Mouse (Mus musculus): ENCODE data around the gene Kansl1l. TPM values are rescaled to one million over a fixed set of nuclear protein-coding genes. Genes with fewer than 3 reads are reported as not detected.

The Kansl1l gene
- polyA plus RNA-seq (2015; fragmentation: Nextera tagmentation; extraction: Ambion mirVana): 15.3 and 17.9 TPM in 2 replicates

GRCm38 (mm10) chr1:66817453-66817839 lies at the start of gene Kansl1l:
Gene Kansl1l, minus strand, starts transcription at chr1:66817562.
- H3K4me2 ChIP-seq (replicated peaks): peak within 1 kb of the TSS; percentile 72
- no peaks in the 10 kb centered on the region for H3K36me3 ChIP-seq
- H3K4me1 ChIP-seq: peaks cover 21% of the 10 kb centered on the region
- H3K9me3 ChIP-seq: no peaks in the 10 kb centered on the region
- peak within 1 kb of the TSS; percentile 98 for H3K27ac ChIP-seq (replicated peaks)
- H3K27me3 ChIP-seq: no peaks in the 10 kb centered on the region
- 1% methylated on average over 52 of the region's 56 CpGs for WGBS
- H3K9ac ChIP-seq (replicated peaks): peak within 1 kb of the TSS; percentile 91
- H3K4me3 ChIP-seq: peak within 1 kb of the TSS; percentile 82
- ATAC-seq (replicated peaks): peak; percentile 92

DNA sequence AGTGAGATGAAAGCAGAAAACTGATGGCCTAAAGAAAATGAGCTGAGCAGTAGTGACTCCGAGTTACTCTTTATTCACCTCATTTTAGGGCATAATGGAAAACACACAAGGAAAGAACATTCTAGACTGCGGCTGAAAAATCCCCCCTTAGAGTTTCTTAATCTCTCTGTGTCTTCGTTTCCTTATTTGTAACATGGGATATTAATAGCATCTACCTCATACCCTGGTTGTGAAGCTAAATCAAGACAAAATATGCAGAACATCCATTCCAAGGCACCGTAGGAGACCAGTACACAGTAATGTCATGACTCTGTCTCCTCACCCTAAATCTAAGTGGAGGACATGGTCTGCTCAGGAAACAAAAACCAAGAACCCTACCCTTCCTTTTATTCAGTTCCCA lies 48.3 kb upstream of the Kansl1l start:
- WGBS: 91% methylated on average over 4 of the region's 4 CpGs
- Histone ChIP-seq H3K27me3 (no peaks in the 10 kb centered on the region), H3K9ac (replicated peaks) (no peak overlapping the region), H3K4me2 (replicated peaks) (no peak overlapping the region), H3K4me1 (peaks cover 13% of the 10 kb centered on the region), H3K36me3 (no peaks in the 10 kb centered on the region), H3K27ac (replicated peaks) (no peak overlapping the region), H3K4me3 (no peak overlapping the region), H3K9me3 (no peaks in the 10 kb centered on the region)
- no peak for ATAC-seq (replicated peaks)

DNA sequence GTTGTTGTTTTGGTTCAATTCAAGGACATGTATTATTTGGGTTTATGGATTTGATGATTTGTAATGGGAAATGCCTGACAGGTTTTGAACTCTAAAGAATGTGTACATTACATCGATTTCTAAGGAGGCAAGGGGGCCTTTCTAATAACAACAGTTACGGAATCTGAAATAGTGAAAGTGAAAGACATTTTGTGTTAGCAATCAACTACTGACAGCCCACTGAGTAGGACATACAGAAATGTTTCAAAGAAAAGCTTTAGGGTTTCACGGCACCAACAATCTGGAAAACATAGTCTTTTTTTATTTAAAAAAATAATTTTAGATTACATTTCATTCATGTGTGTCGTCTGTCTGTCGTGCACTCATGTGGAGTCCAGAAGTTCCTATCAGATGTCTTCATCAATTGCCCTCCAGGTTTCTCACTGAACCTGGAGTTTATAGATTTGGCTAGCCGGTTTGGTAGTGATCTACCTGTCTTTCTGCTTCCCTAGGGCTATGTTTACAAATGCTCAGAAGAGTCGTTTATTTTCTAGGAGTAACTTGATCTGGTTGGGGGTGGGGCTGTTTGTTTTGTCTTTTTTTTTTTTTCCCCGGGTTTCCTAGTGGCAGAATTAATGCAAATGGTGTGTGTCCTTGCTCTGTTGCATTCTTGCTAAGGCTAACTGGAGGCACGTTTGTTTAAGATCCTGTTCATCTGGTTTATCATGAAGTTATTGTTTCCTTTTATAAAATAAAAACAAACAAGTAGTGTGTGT lies 46.6 kb upstream of the Kansl1l start:
- peak overlapping the region; percentile 94 for H3K4me2 ChIP-seq (replicated peaks)
- 0 out of 2 replicates have a peak overlapping the region, but pooled peaks have one; percentile 72 for H3K4me3 ChIP-seq
- no peak for ATAC-seq (replicated peaks)
- no peak overlapping the region for H3K9ac ChIP-seq (replicated peaks)
- H3K9me3 ChIP-seq: peaks cover 4% of the 10 kb centered on the region; the same call in 1 of the 2 replicates
- H3K27ac ChIP-seq (replicated peaks): no peak overlapping the region
- WGBS: 18% methylated on average over 9 of the region's 9 CpGs
- H3K27me3 ChIP-seq: no peaks in the 10 kb centered on the region
- no peaks in the 10 kb centered on the region for H3K36me3 ChIP-seq
- H3K4me1 ChIP-seq: peaks cover 13% of the 10 kb centered on the region

- ATAC-seq (replicated peaks): peak; percentile 92
- Histone ChIP-seq H3K9me3 (peaks cover 4% of the 10 kb centered on the region; the same call in 1 of the 2 replicates), H3K4me3 (peak within 1 kb of the TSS; percentile 72), H3K9ac (replicated peaks) (peak within 1 kb of the TSS; percentile 63), H3K27ac (replicated peaks) (peak within 1 kb of the TSS; percentile 55; the same call in 1 of the 2 replicates), H3K36me3 (no peaks in the 10 kb centered on the region), H3K27me3 (no peaks in the 10 kb centered on the region), H3K4me1 (peaks cover 13% of the 10 kb centered on the region), H3K4me2 (replicated peaks) (peak within 1 kb of the TSS; percentile 94)
- whole genome bisulfite sequencing: under 1% methylated on average over 72 of the region's 85 CpGs
Observed at GRCm38 (mm10) chr1:66862712-66863511, 45.5 kb upstream of the Kansl1l start, which contains the start of gene Acadl. Gene Acadl, minus strand, starts transcription at chr1:66863277.

DNA sequence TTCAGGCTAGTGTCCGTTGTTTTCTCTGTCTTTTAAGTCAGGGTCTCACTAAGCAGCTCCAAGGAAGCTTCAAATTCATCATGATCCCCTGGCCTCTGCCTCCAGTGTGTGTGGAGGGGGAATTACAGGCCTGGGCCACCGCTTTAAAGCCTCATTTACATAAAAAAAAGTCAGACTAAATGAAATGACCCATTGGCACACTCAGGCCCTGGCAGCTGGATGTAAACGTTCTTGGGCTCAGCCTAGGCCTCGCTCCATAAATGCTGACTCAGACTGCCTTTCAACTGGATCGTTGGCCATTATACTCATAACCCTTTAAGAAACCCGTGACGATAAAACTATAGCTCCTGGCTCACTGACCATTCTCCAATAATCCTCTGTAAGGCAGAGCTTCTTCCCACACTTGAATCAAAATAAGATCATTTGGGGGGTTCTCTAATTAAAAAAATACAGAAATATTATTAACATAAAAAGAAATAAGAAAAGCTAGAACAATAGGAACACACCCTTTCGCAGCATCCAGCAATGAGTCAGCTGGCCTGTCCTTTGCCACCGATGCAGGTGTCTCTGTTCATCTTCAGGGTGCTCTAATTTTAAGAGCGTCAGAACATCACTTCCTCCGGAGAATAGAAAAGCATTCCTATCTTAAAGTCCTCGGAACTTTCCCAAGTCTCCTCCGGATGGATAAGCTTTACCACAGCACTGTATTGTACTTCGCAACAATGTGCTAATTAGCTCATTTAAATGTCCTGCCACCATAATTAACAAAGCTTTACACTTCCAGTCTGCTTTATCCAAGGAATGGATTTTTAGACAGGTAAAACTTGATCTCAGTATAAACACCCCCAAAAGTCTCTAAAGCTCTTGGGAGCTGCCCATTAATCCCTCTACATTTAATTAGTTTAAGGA lies 44.7 kb upstream of the Kansl1l start:
- peak overlapping the region; percentile 72 for H3K4me3 ChIP-seq
- peak overlapping the region; percentile 94 for H3K4me2 ChIP-seq (replicated peaks)
- peaks cover 13% of the 10 kb centered on the region for H3K4me1 ChIP-seq
- H3K36me3 ChIP-seq: no peaks in the 10 kb centered on the region
- no peak overlapping the region for H3K9ac ChIP-seq (replicated peaks)
- peaks cover 4% of the 10 kb centered on the region; the same call in 1 of the 2 replicates for H3K9me3 ChIP-seq
- WGBS: 8% methylated on average over 14 of the region's 14 CpGs
- ATAC-seq (replicated peaks): peak; percentile 6; the same call in 1 of the 2 replicates
- no peak overlapping the region for H3K27ac ChIP-seq (replicated peaks)
- H3K27me3 ChIP-seq: no peaks in the 10 kb centered on the region

- 95% methylated on average over 4 of the region's 4 CpGs for WGBS
- peaks cover 11% of the 10 kb centered on the region for H3K36me3 ChIP-seq
- no peak for ATAC-seq (replicated peaks)
Observed at GRCm38 (mm10) chr1:66847506-66847905, 30.1 kb upstream of the Kansl1l start.

DNA sequence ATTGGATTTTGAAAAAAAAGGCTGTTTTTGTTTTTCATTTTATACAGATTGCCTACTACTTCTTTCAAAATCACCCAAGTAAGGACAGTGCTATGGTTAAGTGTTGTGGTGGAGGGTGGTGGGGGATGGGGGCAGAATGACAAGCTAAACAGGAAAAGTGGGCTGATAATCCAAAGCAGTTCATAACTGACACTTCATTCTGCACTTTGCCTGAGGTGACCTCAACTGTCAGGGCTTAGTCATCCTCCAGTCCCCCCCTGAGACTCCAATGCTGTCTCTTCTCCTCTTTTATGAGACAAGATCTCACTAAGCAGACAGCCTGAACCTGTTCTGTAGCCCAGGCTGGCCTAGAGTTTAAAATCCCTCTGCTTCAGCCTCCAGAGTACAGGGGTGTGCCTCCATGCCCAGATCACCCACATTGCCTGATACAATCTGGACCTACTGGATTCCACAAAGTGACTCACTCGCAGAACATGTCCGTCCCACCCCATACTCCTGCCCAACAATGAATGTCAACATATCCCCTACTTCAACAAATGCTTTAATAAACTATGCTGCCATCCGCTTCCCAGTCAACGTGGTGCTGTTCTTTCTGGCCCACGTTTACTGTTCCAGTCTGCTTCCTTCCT lies 28.4 kb upstream of the Kansl1l start:
- Histone ChIP-seq H3K36me3 (peaks cover 11% of the 10 kb centered on the region), H3K4me3 (no peak overlapping the region), H3K27me3 (no peaks in the 10 kb centered on the region), H3K9ac (replicated peaks) (no peak overlapping the region), H3K27ac (replicated peaks) (no peak overlapping the region), H3K4me2 (replicated peaks) (no peak overlapping the region), H3K9me3 (no peaks in the 10 kb centered on the region; the same call in 1 of the 2 replicates), H3K4me1 (no peaks in the 10 kb centered on the region)
- 93% methylated on average over 5 of the region's 5 CpGs for WGBS
- no peak for ATAC-seq (replicated peaks)

More at GRCm38 (mm10) chr1:66847506-66847905, 30.1 kb upstream of the Kansl1l start:
- no peaks in the 10 kb centered on the region for H3K4me1 ChIP-seq
- no peaks in the 10 kb centered on the region for H3K27me3 ChIP-seq
- H3K4me3 ChIP-seq: no peak overlapping the region
- H3K4me2 ChIP-seq (replicated peaks): no peak overlapping the region
- H3K9ac ChIP-seq (replicated peaks): no peak overlapping the region
- H3K9me3 ChIP-seq: no peaks in the 10 kb centered on the region; the same call in 1 of the 2 replicates
- no peak overlapping the region for H3K27ac ChIP-seq (replicated peaks)

DNA sequence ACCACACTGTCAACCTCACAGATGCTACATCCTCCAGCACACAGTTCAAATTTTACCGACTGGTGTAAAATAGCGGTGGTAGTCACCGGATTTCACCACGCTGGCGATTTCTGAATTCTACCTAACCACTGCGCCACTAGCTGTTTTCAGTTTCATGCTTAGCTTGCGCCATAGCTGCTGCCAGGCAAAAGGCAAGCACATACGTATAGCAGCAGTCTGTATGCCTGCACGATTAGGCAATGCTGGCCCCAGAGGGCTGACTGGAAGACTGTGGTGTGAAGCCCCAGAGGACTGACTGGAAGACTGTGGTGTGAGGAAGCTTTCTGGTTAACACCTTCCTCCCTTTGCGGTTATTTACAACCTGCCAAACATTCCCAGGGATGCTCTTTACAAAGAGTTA lies 24.6 kb upstream of the Kansl1l start:
- no peaks in the 10 kb centered on the region for H3K27me3 ChIP-seq
- 65% methylated on average over 10 of the region's 10 CpGs for WGBS
- H3K4me3 ChIP-seq: no peak overlapping the region
- H3K27ac ChIP-seq (replicated peaks): no peak overlapping the region
- H3K9ac ChIP-seq (replicated peaks): no peak overlapping the region
- no peak for ATAC-seq (replicated peaks)
- H3K4me2 ChIP-seq (replicated peaks): no peak overlapping the region
- no peaks in the 10 kb centered on the region for H3K4me1 ChIP-seq
- H3K9me3 ChIP-seq: no peaks in the 10 kb centered on the region
- no peaks in the 10 kb centered on the region for H3K36me3 ChIP-seq

GRCm38 (mm10) chr1:66841510-66841909 lies 24.1 kb upstream of the Kansl1l start:
- WGBS: 83% methylated on average over 6 of the region's 6 CpGs
- Histone ChIP-seq H3K9me3 (no peaks in the 10 kb centered on the region), H3K36me3 (no peaks in the 10 kb centered on the region), H3K27ac (replicated peaks) (no peak overlapping the region), H3K4me2 (replicated peaks) (no peak overlapping the region), H3K9ac (replicated peaks) (no peak overlapping the region), H3K27me3 (no peaks in the 10 kb centered on the region), H3K4me3 (no peak overlapping the region), H3K4me1 (no peaks in the 10 kb centered on the region)
- no peak for ATAC-seq (replicated peaks)

- H3K4me1 ChIP-seq: no peaks in the 10 kb centered on the region
- no peak overlapping the region for H3K27ac ChIP-seq (replicated peaks)
- H3K9ac ChIP-seq (replicated peaks): no peak overlapping the region
- no peak overlapping the region for H3K4me2 ChIP-seq (replicated peaks)
- H3K36me3 ChIP-seq: no peaks in the 10 kb centered on the region
- no peaks in the 10 kb centered on the region for H3K9me3 ChIP-seq
- no peak for ATAC-seq (replicated peaks)
- WGBS: 84% methylated on average over 7 of the region's 7 CpGs
- H3K4me3 ChIP-seq: no peak overlapping the region
- H3K27me3 ChIP-seq: no peaks in the 10 kb centered on the region
Observed at GRCm38 (mm10) chr1:66839755-66840438, 22.5 kb upstream of the Kansl1l start.

DNA sequence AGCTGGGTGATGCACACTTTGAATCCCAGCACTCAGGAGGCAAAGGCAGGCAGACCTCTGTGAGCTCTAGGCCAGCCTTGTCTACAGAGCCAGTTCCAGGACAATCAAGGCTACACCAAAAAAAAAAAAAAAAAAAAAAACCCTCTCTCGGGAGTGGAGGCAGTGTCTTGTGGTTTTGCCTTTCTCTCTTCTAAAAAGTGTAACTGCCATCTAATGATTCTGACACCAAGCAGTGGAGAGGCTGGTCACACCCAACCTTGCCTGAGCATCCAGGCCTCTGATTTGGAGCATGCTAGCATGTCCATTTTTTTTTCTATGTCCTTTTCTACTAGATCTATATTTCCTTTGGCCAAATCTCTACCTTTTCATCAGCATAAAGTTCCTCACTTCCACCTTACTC lies 21.8 kb upstream of the Kansl1l start:
- no peak overlapping the region for H3K4me2 ChIP-seq (replicated peaks)
- H3K36me3 ChIP-seq: no peaks in the 10 kb centered on the region
- H3K9me3 ChIP-seq: no peaks in the 10 kb centered on the region
- H3K27ac ChIP-seq (replicated peaks): no peak overlapping the region
- H3K4me1 ChIP-seq: no peaks in the 10 kb centered on the region
- 78% methylated on average over 1 of the region's 1 CpGs for WGBS
- no peak overlapping the region for H3K4me3 ChIP-seq
- no peak overlapping the region for H3K9ac ChIP-seq (replicated peaks)
- no peak for ATAC-seq (replicated peaks)
- H3K27me3 ChIP-seq: no peaks in the 10 kb centered on the region

All from forebrain, embryonic 15.5 days (tissue).